In the genomic region with DNA sequence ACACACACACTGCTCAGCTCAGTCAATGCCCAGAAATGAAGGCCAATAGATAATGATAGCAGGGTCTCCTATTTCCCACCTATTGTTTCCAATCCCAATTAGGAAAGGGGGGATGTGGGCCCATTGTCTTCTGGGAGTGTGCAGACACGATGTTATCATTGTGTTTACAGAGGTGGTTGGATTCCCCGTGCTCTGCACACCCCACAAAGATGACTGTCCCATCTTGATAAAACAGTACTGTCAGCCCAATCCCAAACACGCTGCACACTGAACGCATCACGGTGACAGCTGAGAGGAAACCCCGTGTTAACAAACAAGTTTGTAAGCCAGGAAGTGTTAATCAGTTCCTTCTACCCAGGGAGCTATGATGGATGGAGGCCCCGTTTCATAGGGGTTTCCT, we compare ENCODE assay signal across 19 mouse cellular contexts.
DNase-seq lines count a peak whose midpoint lies in the region; ATAC-seq and TF ChIP-seq lines count a peak whose summit lies in the region.
"Had no signal": no experiment of that assay in that cellular context is flagged by ENCODE, and none has a peak within 500 bp of the region (broad histone marks: within the 10 kb centered on the region; RNA-seq: fewer than 3 reads in every experiment).

No protein-coding gene starts in this region.

- DNase-seq in heart, adult 11 months, result peak; percentile 81
- DNase-seq in heart, adult 2 months, result no peak
- DNase-seq in lung, embryonic 14.5 days, result peak; percentile 69
- DNase-seq in lung, adult 2 months, result no peak
- DNase-seq in lung, postnatal 0 days (ENCODE audit: low spot score), result peak; percentile 62
- DNase-seq in retina, postnatal 1 day, result peak; percentile 78
- DNase-seq in c-Kit-positive CD71-positive TER-119-positive erythroid progenitor cells, embryonic 14.5 days (ENCODE audit: low spot score), result no peak
- DNase-seq: adrenal gland, postnatal 25 days; cerebellum, adult 9-10 months; gastrocnemius, adult 2 months; kidney, adult 9 months had no signal

- no peak for TF ChIP-seq EP300 in heart, adult 2 months (IDR thresholded peaks at IDR 0.05; ENCODE audit: insufficient read depth, low read depth, low read length)
- TF ChIP-seq EP300 in lung, postnatal 0 days (IDR thresholded peaks at IDR 0.05), result peak; percentile 73

- ATAC-seq in lung, embryonic 14.5 days (ENCODE audit: insufficient read depth), result peak; percentile 78; the same call in 1 of the 2 replicates
- peak; percentile 94 for ATAC-seq in lung, postnatal 0 days
- ATAC-seq in midbrain, embryonic 13.5 days, result no peak
- ATAC-seq: forebrain, embryonic 16.5 days; hindbrain, embryonic 16.5 days had no signal

- no peaks in the 10 kb centered on the region for H3K36me3 ChIP-seq in heart, adult 2 months (ENCODE audit: control insufficient read depth, insufficient read depth, low read length)
- no peaks in the 10 kb centered on the region for H3K36me3 ChIP-seq in lung, embryonic 14.5 days (ENCODE audit: insufficient read depth)
- H3K36me3 ChIP-seq in lung, postnatal 0 days (ENCODE audit: insufficient read depth, low read length), result no peaks in the 10 kb centered on the region
- no peaks in the 10 kb centered on the region for H3K36me3 ChIP-seq in midbrain, embryonic 13.5 days
- H3K36me3 ChIP-seq: embryonic facial prominence, embryonic 10.5 days; heart, embryonic 10.5 days; neural tube, embryonic 15.5 days; stomach, embryonic 15.5 days had no signal

- no peak for TF ChIP-seq POLR2A in heart, adult 2 months (IDR thresholded peaks at IDR 0.05; ENCODE audit: insufficient read depth, low read depth, low read length)
- no peak for TF ChIP-seq POLR2A in lung, adult 2 months (IDR thresholded peaks at IDR 0.05; ENCODE audit: borderline replicate concordance, extremely low read depth, low read depth, low read length)

- no peak overlapping the region for H3K27ac ChIP-seq in heart, adult 2 months
- H3K27ac ChIP-seq in lung, embryonic 14.5 days (ENCODE audit: low read depth), result no peak overlapping the region
- H3K27ac ChIP-seq in lung, postnatal 0 days (ENCODE audit: low read length), result no peak overlapping the region
- no peak overlapping the region for H3K27ac ChIP-seq in midbrain, embryonic 13.5 days
- H3K27ac ChIP-seq: embryonic facial prominence, embryonic 10.5 days; gastrocnemius, adult 2 months; heart, embryonic 10.5 days; neural tube, embryonic 15.5 days; stomach, embryonic 15.5 days had no signal

- no peaks in the 10 kb centered on the region; the same call in 1 of the 2 replicates for H3K9me3 ChIP-seq in lung, embryonic 14.5 days (ENCODE audit: low read depth, low read length)
- H3K9me3 ChIP-seq in lung, postnatal 0 days (ENCODE audit: low read length), result no peaks in the 10 kb centered on the region; the same call in 1 of the 2 replicates
- no peaks in the 10 kb centered on the region for H3K9me3 ChIP-seq in midbrain, embryonic 13.5 days
- H3K9me3 ChIP-seq: neural tube, embryonic 15.5 days; stomach, embryonic 15.5 days had no signal

- intact Hi-C loops in heart, adult 2 months (cut with DNase I), result no loop called here

- H3K27me3 ChIP-seq in heart, adult 2 months (ENCODE audit: control insufficient read depth, insufficient read depth, low read length), result no peaks in the 10 kb centered on the region
- no peaks in the 10 kb centered on the region for H3K27me3 ChIP-seq in lung, embryonic 14.5 days (ENCODE audit: insufficient read depth, low read length)
- H3K27me3 ChIP-seq in lung, postnatal 0 days (replicated peaks; ENCODE audit: insufficient read depth, low read length), result no peaks in the 10 kb centered on the region
- peaks cover 3% of the 10 kb centered on the region; the same call in 1 of the 2 replicates for H3K27me3 ChIP-seq in midbrain, embryonic 13.5 days
- H3K27me3 ChIP-seq: neural tube, embryonic 15.5 days; stomach, embryonic 15.5 days had no signal

- no peak overlapping the region for H3K4me3 ChIP-seq in heart, adult 2 months
- H3K4me3 ChIP-seq in lung, embryonic 14.5 days (ENCODE audit: low read depth, low read length), result no peak overlapping the region
- H3K4me3 ChIP-seq in lung, adult 2 months (replicated peaks; ENCODE audit: extremely low read depth, low read depth, low read length), result no peak overlapping the region
- H3K4me3 ChIP-seq in lung, postnatal 0 days (ENCODE audit: low read depth, low read length), result no peak overlapping the region
- H3K4me3 ChIP-seq in midbrain, embryonic 13.5 days (replicated peaks), result no peak overlapping the region
- H3K4me3 ChIP-seq: embryonic facial prominence, embryonic 10.5 days; erythroblast, embryonic 14.5 days; gastrocnemius, adult 2 months; heart, embryonic 10.5 days; neural tube, embryonic 15.5 days; stomach, embryonic 15.5 days had no signal

- WGBS in heart, adult 2 months, result 20% methylated on average over 7 of the region's 7 CpGs
- 22% methylated on average over 7 of the region's 7 CpGs for WGBS in lung, embryonic 14.5 days
- WGBS in lung, adult 2 months, result 26% methylated on average over 7 of the region's 7 CpGs
- 32% methylated on average over 7 of the region's 7 CpGs for WGBS in lung, postnatal 0 days
- WGBS in midbrain, embryonic 13.5 days, result 84% methylated on average over 7 of the region's 7 CpGs

- H3K79me2 ChIP-seq in heart, adult 2 months (replicated peaks; ENCODE audit: control insufficient read depth, insufficient read depth, low read length), result no peaks in the 10 kb centered on the region

- H3K9ac ChIP-seq in heart, adult 2 months (ENCODE audit: low read depth, low read length), result no peak overlapping the region
- H3K9ac ChIP-seq in lung, embryonic 14.5 days, result no peak overlapping the region
- no peak overlapping the region for H3K9ac ChIP-seq in lung, postnatal 0 days (replicated peaks; ENCODE audit: low read depth)
- no peak overlapping the region for H3K9ac ChIP-seq in midbrain, embryonic 13.5 days (replicated peaks)
- H3K9ac ChIP-seq: neural tube, embryonic 15.5 days; stomach, embryonic 15.5 days had no signal

- peaks cover 2% of the 10 kb centered on the region for H3K4me1 ChIP-seq in heart, adult 2 months (ENCODE audit: control insufficient read depth, insufficient read depth, low read length)
- H3K4me1 ChIP-seq in lung, embryonic 14.5 days (ENCODE audit: insufficient read depth), result no peaks in the 10 kb centered on the region
- H3K4me1 ChIP-seq in lung, adult 2 months (ENCODE audit: control insufficient read depth, insufficient read depth, low read length), result no peaks in the 10 kb centered on the region; the same call in 1 of the 2 replicates
- H3K4me1 ChIP-seq in lung, postnatal 0 days (ENCODE audit: insufficient read depth, low read depth, low read length), result no peaks in the 10 kb centered on the region
- H3K4me1 ChIP-seq in midbrain, embryonic 13.5 days (replicated peaks), result no peaks in the 10 kb centered on the region
- H3K4me1 ChIP-seq: embryonic facial prominence, embryonic 10.5 days; neural tube, embryonic 15.5 days; stomach, embryonic 15.5 days had no signal

- no peak for TF ChIP-seq CTCF in heart, adult 2 months (IDR thresholded peaks at IDR 0.05)
- TF ChIP-seq CTCF in lung, embryonic 14.5 days (IDR thresholded peaks at IDR 0.05; ENCODE audit: low read depth), result no peak
- no peak for TF ChIP-seq CTCF in lung, adult 2 months (IDR thresholded peaks at IDR 0.05; ENCODE audit: insufficient read depth, low read length)
- TF ChIP-seq CTCF in lung, postnatal 0 days (IDR thresholded peaks at IDR 0.05), result no peak

- no peak overlapping the region for H3K4me2 ChIP-seq in lung, embryonic 14.5 days
- H3K4me2 ChIP-seq in lung, postnatal 0 days (replicated peaks; ENCODE audit: low read depth, low read length), result no peak overlapping the region
- H3K4me2 ChIP-seq in midbrain, embryonic 13.5 days (replicated peaks), result no peak overlapping the region
- H3K4me2 ChIP-seq: neural tube, embryonic 15.5 days; stomach, embryonic 15.5 days had no signal

Comparison
In these comparisons a context has a peak if more than half of its experiments do, and no peak if none do; other contexts are left out.
1. DNase-seq: peak in heart, adult 11 months (single experiment), lung, embryonic 14.5 days (single experiment), lung, postnatal 0 days (single experiment) and retina, postnatal 1 day (single experiment); none in heart, adult 2 months (0 of 2), lung, adult 2 months (single experiment) and c-Kit-positive CD71-positive TER-119-positive erythroid progenitor cells, embryonic 14.5 days (single experiment).